18 mouse cellular contexts compared by ENCODE assay signal in the genomic region with DNA sequence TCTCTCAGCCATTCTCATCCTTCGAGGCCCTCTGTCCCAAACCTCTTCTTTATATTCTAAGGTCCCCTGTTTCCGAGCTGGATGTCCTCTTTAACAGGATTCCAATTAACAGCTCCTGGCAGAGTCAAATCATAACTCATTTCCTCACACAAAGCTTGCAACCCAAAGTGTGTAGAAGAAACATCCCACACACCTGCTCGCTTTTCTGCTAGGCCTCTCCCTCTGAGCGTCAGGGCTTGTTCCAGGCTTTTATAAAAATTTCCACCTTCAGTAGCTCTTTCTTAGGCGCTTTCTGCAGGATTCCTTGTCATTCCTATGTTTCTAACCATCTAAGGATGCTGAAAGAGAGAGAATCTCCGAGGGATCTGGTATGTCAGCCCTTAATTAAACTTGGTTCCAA.
"Had no signal": no experiment of that assay in that cellular context is flagged by ENCODE, and none has a peak within 500 bp of the region (broad histone marks: within the 10 kb centered on the region; RNA-seq: fewer than 3 reads in every experiment).

No protein-coding gene starts in this region.

- H3K9me3 ChIP-seq: limb, embryonic 12.5 days; limb, embryonic 15.5 days; midbrain, embryonic 15.5 days; neural tube, embryonic 12.5 days had no signal

- H3K27ac ChIP-seq: kidney, postnatal 0 days; limb, embryonic 12.5 days; limb, embryonic 15.5 days; liver, embryonic 14.5 days; macrophage; midbrain, embryonic 12.5 days; midbrain, embryonic 15.5 days; neural tube, embryonic 12.5 days; neural tube, embryonic 15.5 days; stomach, postnatal 0 days had no signal

- DNase-seq: kidney, postnatal 25 days; left cerebral cortex, postnatal 4 days; liver, postnatal 0 days; lung, embryonic 14.5 days; right cerebral cortex, postnatal 4 days; thymus, postnatal 25 days had no signal

- H3K9ac ChIP-seq: limb, embryonic 12.5 days; limb, embryonic 15.5 days; liver, embryonic 14.5 days; liver, postnatal 0 days; lung, embryonic 14.5 days; midbrain, embryonic 12.5 days; midbrain, embryonic 15.5 days; neural tube, embryonic 12.5 days; neural tube, embryonic 15.5 days had no signal

- H3K36me3 ChIP-seq: limb, embryonic 12.5 days; limb, embryonic 15.5 days; midbrain, embryonic 12.5 days; midbrain, embryonic 15.5 days; neural tube, embryonic 12.5 days; neural tube, embryonic 15.5 days had no signal

- H3K4me3 ChIP-seq: limb, embryonic 12.5 days; limb, embryonic 15.5 days; midbrain, embryonic 12.5 days; midbrain, embryonic 15.5 days; neural tube, embryonic 12.5 days; neural tube, embryonic 15.5 days had no signal

- ATAC-seq: liver, postnatal 0 days; lung, postnatal 0 days; midbrain, embryonic 15.5 days had no signal

- H3K4me2 ChIP-seq: limb, embryonic 12.5 days; limb, embryonic 15.5 days; liver, embryonic 11.5 days; lung, embryonic 14.5 days; midbrain, embryonic 12.5 days; midbrain, embryonic 15.5 days; neural tube, embryonic 12.5 days; neural tube, embryonic 15.5 days had no signal

- H3K4me1 ChIP-seq: limb, embryonic 12.5 days; limb, embryonic 15.5 days; midbrain, embryonic 12.5 days; midbrain, embryonic 15.5 days; neural tube, embryonic 12.5 days; neural tube, embryonic 15.5 days had no signal

- H3K27me3 ChIP-seq: limb, embryonic 12.5 days; limb, embryonic 15.5 days; midbrain, embryonic 12.5 days; midbrain, embryonic 15.5 days; neural tube, embryonic 12.5 days; neural tube, embryonic 15.5 days had no signal
